Mouse (Mus musculus) heart, adult 2 months (tissue): ENCODE data around the gene Ccr6.

ENCODE experiments used
- CTCF ChIP-seq: fragments of 200-600 bp; IDR thresholded peaks from 2 replicates; pipeline ENCODE4 v1.8.1; 2022; ENCODE audit warnings: antibody characterized with exemption, mild to moderate bottlenecking, moderate library complexity
- EP300 ChIP-seq: fragments of 200-500 bp; IDR thresholded peaks from 2 replicates; pipeline ENCODE4 v1.6.1; 2011; ENCODE audit warnings: low read depth, low read length, control low read depth; ENCODE audit not compliant: insufficient read depth
- POLR2A ChIP-seq: fragments of 200-500 bp; IDR thresholded peaks from 2 replicates; pipeline ENCODE4 v1.6.1; 2011; ENCODE audit warnings: mild to moderate bottlenecking, low read depth, low read length, control low read depth; ENCODE audit not compliant: insufficient read depth

GRCm38 (mm10) chr17:8199936-8200330 lies 35.9 kb upstream of the Ccr6 start:
- no peak for TF ChIP-seq CTCF
- TF ChIP-seq POLR2A, result no peak
- no peak for TF ChIP-seq EP300
